Mouse (Mus musculus): ENCODE measurements around the gene Mthfd2. TPM values are rescaled to one million over a fixed set of nuclear protein-coding genes. Genes with fewer than 3 reads are reported as not detected.

Gene Mthfd2
- polyA plus RNA-seq, 1 experiment, result 30.5 TPM

DNA sequence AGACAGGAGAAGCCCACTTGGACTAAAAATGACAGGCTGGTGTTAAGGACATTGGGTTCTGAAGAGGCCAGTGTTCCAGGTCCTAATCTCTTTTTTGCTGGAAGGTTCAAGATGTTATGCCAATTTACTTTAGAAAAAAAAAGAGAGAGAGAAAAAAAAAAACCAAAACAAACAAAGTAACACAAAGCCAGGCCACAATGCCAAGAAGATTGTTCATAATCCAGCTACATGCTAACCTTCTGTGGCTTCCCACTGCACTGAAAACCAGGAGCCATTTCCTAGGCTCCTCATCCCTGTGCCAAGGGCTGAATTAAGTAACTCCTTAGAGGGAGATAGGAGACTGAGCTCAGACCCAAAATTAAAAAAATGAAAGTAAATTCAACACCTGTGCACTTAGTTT is 10.4 kb downstream of the Mthfd2 start:
- peaks cover 41% of the 10 kb centered on the region for H3K36me3 ChIP-seq (replicated peaks; ENCODE audit: low read length)
- H3K4me1 ChIP-seq, result peaks cover 60% of the 10 kb centered on the region
- H3K9me3 ChIP-seq, result no peaks in the 10 kb centered on the region
- H3K4me3 ChIP-seq (replicated peaks), result peak overlapping the region; percentile 18
- TF ChIP-seq FLI1 (IDR thresholded peaks at IDR 0.05; ENCODE audit: low read length), result no peak
- no peak for TF ChIP-seq GATA1 (IDR thresholded peaks at IDR 0.05; ENCODE audit: borderline replicate concordance, low read length)
- H3K27me3 ChIP-seq (replicated peaks), result no peaks in the 10 kb centered on the region

DNA sequence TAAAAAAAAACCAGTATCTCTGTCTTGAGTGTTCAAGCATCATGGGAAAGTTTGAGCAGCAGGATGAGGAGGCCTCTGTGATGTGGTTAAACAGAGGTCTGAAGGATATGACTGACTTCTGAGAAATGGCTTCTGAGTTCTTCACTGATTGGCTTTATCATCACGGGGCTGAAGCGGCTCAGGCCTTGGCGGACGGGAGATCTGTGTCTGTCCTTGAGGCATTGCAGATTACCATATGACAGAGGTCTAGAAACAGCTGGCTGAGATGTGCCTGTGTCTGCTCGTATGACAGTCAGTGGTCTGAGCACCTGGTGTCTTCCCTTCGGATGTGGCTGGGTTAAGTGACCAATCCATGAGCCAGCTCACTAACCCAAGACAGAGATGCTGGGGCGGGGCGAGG is 13.2 kb downstream of the Mthfd2 start:
- peaks cover 65% of the 10 kb centered on the region for H3K36me3 ChIP-seq (replicated peaks; ENCODE audit: low read length)
- TF ChIP-seq GATA1 (IDR thresholded peaks at IDR 0.05; ENCODE audit: borderline replicate concordance, low read length) (no peak), FLI1 (IDR thresholded peaks at IDR 0.05; ENCODE audit: low read length) (no peak)
- no peaks in the 10 kb centered on the region for H3K9me3 ChIP-seq
- no peaks in the 10 kb centered on the region for H3K27me3 ChIP-seq (replicated peaks)
- H3K4me1 ChIP-seq, result peaks cover 56% of the 10 kb centered on the region
- H3K4me3 ChIP-seq (replicated peaks), result peak overlapping the region; percentile 53

DNA sequence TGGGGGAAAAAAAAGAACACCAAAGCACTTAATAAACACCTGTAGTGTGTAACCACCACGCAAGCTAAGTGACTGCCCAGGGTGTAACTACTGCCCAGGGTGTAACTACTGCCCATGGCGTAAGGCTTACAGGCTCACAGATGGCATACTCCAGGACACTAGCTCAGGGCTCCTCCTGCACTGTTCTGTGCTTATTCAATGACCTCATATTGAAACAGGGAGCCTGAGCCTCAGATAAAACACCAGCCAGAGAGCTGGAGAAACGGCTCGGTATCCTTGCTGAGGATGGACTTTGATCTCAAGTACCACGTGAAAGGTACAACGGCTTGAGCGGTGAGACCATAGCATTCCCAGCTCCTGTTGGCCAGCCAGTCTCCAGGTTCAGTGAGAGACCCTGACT is 13.7 kb downstream of the Mthfd2 start:
- Histone ChIP-seq H3K4me3 (replicated peaks) (no peak overlapping the region), H3K36me3 (replicated peaks; ENCODE audit: low read length) (peaks cover 69% of the 10 kb centered on the region), H3K9me3 (no peaks in the 10 kb centered on the region), H3K27me3 (replicated peaks) (no peaks in the 10 kb centered on the region), H3K4me1 (peaks cover 51% of the 10 kb centered on the region)
- TF ChIP-seq FLI1 (IDR thresholded peaks at IDR 0.05; ENCODE audit: low read length) (no peak), GATA1 (IDR thresholded peaks at IDR 0.05; ENCODE audit: borderline replicate concordance, low read length) (no peak)

DNA sequence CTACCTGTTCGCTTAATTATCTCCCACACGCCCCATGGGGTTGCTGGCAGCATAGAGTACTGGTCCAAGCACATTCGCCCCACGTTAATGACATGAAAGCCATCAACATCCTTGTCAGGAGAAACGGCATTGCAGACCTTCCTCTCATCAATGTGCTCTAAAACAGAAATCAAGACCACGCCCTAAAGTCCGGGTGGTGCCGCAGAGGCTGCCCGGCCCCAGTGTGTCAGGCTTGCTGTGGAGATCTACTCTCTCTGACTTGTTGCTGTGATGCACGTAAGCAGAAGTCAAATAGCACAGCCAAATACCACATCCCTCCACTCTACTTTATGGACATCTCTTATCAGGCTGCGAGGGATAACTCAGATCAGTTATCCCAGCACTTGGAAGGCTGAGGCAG is 14.5 kb downstream of the Mthfd2 start:
- Histone ChIP-seq H3K36me3 (replicated peaks; ENCODE audit: low read length) (peaks cover 77% of the 10 kb centered on the region), H3K4me3 (replicated peaks) (no peak overlapping the region)

DNA sequence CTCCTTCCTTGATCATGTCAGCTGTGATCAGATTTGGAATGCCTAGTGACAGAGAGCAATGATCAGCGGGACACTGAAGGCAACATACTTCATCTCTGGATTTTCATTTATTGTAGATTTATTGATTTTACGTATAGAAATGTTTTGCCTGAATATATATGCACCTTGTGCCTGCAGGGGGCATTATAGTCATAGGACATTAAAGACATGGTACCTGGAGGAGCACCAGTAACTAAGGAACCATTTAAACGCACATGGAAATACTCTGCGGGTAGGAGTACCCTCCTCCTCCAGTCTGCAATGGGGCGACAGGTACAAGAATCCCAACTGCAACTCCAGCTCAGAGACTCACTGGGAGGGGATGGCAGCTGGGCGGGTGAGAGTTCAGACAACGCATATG is 16.7 kb downstream of the Mthfd2 start:
- Histone ChIP-seq H3K36me3 (replicated peaks; ENCODE audit: low read length) (peaks cover 93% of the 10 kb centered on the region), H3K9me3 (no peaks in the 10 kb centered on the region), H3K4me3 (replicated peaks) (no peak overlapping the region), H3K27me3 (replicated peaks) (no peaks in the 10 kb centered on the region), H3K4me1 (peaks cover 21% of the 10 kb centered on the region)
- TF ChIP-seq GATA1 (IDR thresholded peaks at IDR 0.05; ENCODE audit: borderline replicate concordance, low read length), result no peak
- TF ChIP-seq FLI1 (IDR thresholded peaks at IDR 0.05; ENCODE audit: low read length), result no peak

More for the DNA sequence above, 14.5 kb downstream of the Mthfd2 start:
- Histone ChIP-seq H3K27me3 (replicated peaks) (no peaks in the 10 kb centered on the region), H3K4me1 (peaks cover 43% of the 10 kb centered on the region), H3K9me3 (no peaks in the 10 kb centered on the region)
- TF ChIP-seq FLI1 (IDR thresholded peaks at IDR 0.05; ENCODE audit: low read length) (no peak), GATA1 (IDR thresholded peaks at IDR 0.05; ENCODE audit: borderline replicate concordance, low read length) (no peak)

DNA sequence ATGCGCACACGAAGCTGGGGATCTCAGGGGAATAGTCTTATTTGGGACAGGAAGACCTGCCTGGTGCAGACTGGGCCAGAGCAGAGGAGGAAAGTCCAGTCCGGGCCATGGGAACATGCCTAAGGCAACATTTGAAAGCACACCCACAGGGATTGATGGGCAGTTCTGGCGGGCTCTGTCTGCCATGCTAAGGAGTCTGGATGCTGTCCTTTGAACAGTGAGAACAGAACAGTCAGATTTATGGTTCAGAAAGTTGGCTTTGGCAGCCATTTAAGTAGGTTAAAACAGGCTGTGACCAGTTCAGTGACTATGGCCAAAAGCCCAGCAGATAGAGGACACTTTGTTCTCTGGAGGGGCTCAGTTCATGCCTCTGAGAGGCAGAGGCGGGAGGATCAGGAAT is 23.4 kb downstream of the Mthfd2 start:
- TF ChIP-seq GATA1 (IDR thresholded peaks at IDR 0.05; ENCODE audit: borderline replicate concordance, low read length) (no peak), FLI1 (IDR thresholded peaks at IDR 0.05; ENCODE audit: low read length) (no peak)

DNA sequence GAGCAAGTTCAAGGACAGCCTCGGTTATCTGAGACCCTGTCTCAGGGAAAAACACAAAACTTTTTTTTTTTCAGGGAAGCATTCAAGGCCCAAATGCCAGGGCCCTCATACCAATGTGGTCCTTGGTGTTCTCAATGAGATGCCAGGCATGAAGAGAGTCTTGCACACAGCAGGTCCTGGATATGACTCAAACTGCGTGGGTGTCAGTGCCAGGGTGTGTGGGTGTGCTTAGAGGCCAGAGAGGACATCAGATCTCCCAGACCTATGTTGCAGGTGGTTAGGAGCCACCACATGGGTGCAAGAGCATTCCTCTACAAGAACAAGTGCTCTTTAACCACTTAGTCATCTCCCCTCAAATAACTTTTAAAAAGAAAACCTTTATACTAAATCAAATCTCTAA is 24.4 kb downstream of the Mthfd2 start:
- Histone ChIP-seq H3K36me3 (replicated peaks; ENCODE audit: low read length) (peaks cover 34% of the 10 kb centered on the region), H3K4me1 (peaks cover 12% of the 10 kb centered on the region), H3K27me3 (replicated peaks) (peaks cover 46% of the 10 kb centered on the region), H3K4me3 (replicated peaks) (no peak overlapping the region), H3K9me3 (no peaks in the 10 kb centered on the region)
- TF ChIP-seq GATA1 (IDR thresholded peaks at IDR 0.05; ENCODE audit: borderline replicate concordance, low read length), result no peak
- no peak for TF ChIP-seq FLI1 (IDR thresholded peaks at IDR 0.05; ENCODE audit: low read length)

More for the DNA sequence above, 23.4 kb downstream of the Mthfd2 start:
- Histone ChIP-seq H3K4me1 (peaks cover 12% of the 10 kb centered on the region), H3K9me3 (no peaks in the 10 kb centered on the region), H3K36me3 (replicated peaks; ENCODE audit: low read length) (peaks cover 43% of the 10 kb centered on the region), H3K27me3 (replicated peaks) (peaks cover 36% of the 10 kb centered on the region), H3K4me3 (replicated peaks) (no peak overlapping the region)

DNA sequence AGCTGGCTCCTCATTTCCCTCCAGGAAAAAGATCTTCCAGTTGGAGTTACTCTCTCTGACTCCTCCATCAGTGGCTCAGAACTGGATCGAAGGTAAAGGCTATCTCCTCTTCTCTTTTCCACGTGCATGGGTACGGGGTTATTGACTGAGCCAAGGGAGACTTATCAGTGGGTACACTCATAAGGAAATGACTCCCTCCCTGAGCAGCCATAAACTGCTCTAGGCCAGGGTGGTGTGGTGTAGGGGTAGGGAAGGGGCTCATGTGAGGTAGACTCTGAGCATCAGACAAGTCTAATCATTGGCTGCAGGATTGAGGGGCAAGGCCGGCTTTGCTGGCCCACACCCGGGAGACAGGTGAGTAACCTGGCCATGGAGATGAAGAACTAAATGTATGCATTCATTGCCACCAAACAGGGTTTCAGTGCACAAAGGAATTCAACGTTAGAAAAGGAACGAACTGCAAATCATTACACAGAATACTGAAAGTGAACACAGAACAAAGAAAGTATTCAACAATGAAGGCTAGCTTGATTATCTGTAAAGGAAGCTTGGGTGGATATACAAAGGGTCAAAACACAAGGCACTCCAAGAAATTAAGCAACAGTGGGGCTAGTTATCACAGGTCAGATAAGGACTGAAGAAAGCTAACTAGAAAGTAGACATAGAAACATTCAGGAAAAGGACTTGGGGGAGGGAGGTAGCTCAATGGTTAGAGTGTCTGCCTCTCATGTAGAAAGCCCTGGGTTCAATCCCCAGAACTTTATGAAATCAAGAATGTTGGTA is 25.1 kb downstream of the Mthfd2 start:
- H3K4me3 ChIP-seq (replicated peaks), result no peak overlapping the region
- TF ChIP-seq FLI1 (IDR thresholded peaks at IDR 0.05; ENCODE audit: low read length) (no peak), GATA1 (IDR thresholded peaks at IDR 0.05; ENCODE audit: borderline replicate concordance, low read length) (no peak)
- H3K9me3 ChIP-seq, result no peaks in the 10 kb centered on the region
- peaks cover 27% of the 10 kb centered on the region for H3K36me3 ChIP-seq (replicated peaks; ENCODE audit: low read length)
- H3K4me1 ChIP-seq, result peaks cover 12% of the 10 kb centered on the region
- H3K27me3 ChIP-seq (replicated peaks), result peaks cover 51% of the 10 kb centered on the region

DNA sequence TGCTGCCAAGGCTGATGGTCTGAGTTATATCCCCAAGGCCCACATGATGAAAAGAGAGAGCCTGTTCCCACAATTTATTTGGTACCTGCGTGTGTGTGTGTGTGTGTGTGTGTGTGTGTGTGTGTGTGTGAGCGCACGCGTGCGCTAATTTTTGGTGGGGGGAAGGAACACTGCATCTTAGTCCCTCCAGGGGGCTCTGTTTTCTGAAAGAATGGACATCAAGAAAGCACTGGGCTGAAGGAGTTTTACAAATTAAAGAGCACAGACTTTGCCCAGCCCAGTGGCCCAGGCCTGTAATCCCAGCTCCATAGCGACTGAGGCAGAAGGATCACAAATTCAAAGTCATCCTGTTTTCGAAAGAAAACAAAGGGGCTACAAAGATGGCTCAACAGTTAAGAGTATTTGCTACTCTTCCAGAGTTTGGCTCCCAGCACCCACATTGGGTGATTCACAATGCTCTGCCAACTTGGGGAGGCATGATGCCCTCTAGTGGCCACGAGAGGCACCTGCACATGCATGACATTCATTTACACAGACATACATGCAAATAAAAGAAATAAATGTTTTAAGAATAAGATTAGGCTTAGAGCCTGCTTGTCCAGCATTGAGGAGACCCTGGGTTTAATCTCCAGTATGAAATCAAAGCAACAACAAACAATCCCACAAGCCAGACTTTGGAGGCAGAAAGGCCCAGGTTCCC is 45.3 kb downstream of the Mthfd2 start:
- Histone ChIP-seq H3K27me3 (replicated peaks) (peaks cover 72% of the 10 kb centered on the region), H3K4me1 (peaks cover 16% of the 10 kb centered on the region), H3K9me3 (peaks cover 20% of the 10 kb centered on the region), H3K36me3 (replicated peaks; ENCODE audit: low read length) (no peaks in the 10 kb centered on the region), H3K4me3 (replicated peaks) (no peak overlapping the region)
- TF ChIP-seq FLI1 (IDR thresholded peaks at IDR 0.05; ENCODE audit: low read length), result no peak
- TF ChIP-seq GATA1 (IDR thresholded peaks at IDR 0.05; ENCODE audit: borderline replicate concordance, low read length), result no peak

DNA sequence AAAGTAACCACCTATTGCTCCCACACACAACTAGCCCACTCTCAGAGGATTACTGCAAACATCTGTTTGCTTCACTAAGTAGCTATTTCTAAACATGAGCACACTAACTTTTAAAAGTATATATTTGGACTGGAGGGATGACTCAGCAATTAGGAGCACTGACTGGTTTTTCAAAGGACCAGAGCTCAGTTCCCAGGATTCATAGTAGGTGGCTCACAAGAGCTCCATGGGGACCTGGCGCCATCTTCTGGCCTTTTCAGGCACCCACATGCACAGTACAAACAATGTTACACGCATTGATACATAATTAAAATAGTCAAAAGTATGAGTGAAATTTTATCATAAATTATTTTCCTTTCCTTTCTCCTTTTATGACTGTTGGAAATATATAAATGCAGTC is 46.8 kb downstream of the Mthfd2 start:
- TF ChIP-seq FLI1 (IDR thresholded peaks at IDR 0.05; ENCODE audit: low read length), result no peak
- TF ChIP-seq GATA1 (IDR thresholded peaks at IDR 0.05; ENCODE audit: borderline replicate concordance, low read length), result no peak
- peaks cover 75% of the 10 kb centered on the region for H3K27me3 ChIP-seq (replicated peaks)

More for the DNA sequence above, 46.8 kb downstream of the Mthfd2 start:
- H3K4me3 ChIP-seq (replicated peaks), result no peak overlapping the region
- H3K9me3 ChIP-seq, result peaks cover 23% of the 10 kb centered on the region
- no peaks in the 10 kb centered on the region for H3K36me3 ChIP-seq (replicated peaks; ENCODE audit: low read length)
- H3K4me1 ChIP-seq, result peaks cover 23% of the 10 kb centered on the region

Measured in megakaryocyte, embryonic 14.5 days (primary cell).